Mouse (Mus musculus) testis, adult 2 months (tissue): ENCODE data around the gene Gpr27. TPM values are rescaled to one million over a fixed set of nuclear protein-coding genes. Genes with fewer than 3 reads are reported as not detected.

Experiments
- H3K27ac ChIP-seq: fragments of 200-500 bp; 2 replicates; pipeline ENCODE4 v1.5.1; 2012; ENCODE audit warnings: low read depth, low read length; ENCODE audit not compliant: control insufficient read depth, insufficient read depth
- H3K27me3 ChIP-seq: fragments of 200-500 bp; 2 replicates; pipeline ENCODE4 v1.6.1; 2012; ENCODE audit warnings: mild to moderate bottlenecking, low read length, moderate library complexity; ENCODE audit not compliant: control insufficient read depth, insufficient read depth
- H3K36me3 ChIP-seq: fragments of 200-500 bp; 2 replicates; pipeline ENCODE4 v1.6.1; 2012; ENCODE audit warnings: mild to moderate bottlenecking, low read length; ENCODE audit not compliant: control insufficient read depth, insufficient read depth
- H3K4me1 ChIP-seq: fragments of 200-500 bp; 2 replicates; pipeline ENCODE4 v1.6.1; 2012; ENCODE audit warnings: low read length; ENCODE audit not compliant: control insufficient read depth, insufficient read depth
- H3K4me3 ChIP-seq: fragments of 200-500 bp; 2 replicates; pipeline ENCODE4 v1.5.1; 2012; ENCODE audit warnings: low read depth, mild to moderate bottlenecking, low read length, moderate library complexity, mixed read lengths; ENCODE audit not compliant: control insufficient read depth
- CTCF ChIP-seq: fragments of 200-500 bp; IDR thresholded peaks from 2 replicates; pipeline ENCODE4 v1.5.1; 2012; ENCODE audit warnings: low read depth, mild to moderate bottlenecking, inconsistent platforms, low read length, moderate library complexity; ENCODE audit not compliant: control insufficient read depth, insufficient read depth, insufficient replicate concordance
- POLR2A ChIP-seq: fragments of 200-500 bp; IDR thresholded peaks from 2 replicates; pipeline ENCODE4 v1.6.1; 2012; ENCODE audit warnings: low read depth, mild to moderate bottlenecking, inconsistent platforms, low read length, moderate library complexity; ENCODE audit not compliant: control insufficient read depth
- polyA plus RNA-seq: library from polyadenylated mRNA; depleted of rRNA; stranded (reverse); fragments of >200 nt; gene quantifications from 2 replicates; pipeline ENCODE4 v1.2.3, GENCODE M21; 2012

Gpr27 gene
- polyA plus RNA-seq, 1 experiment = 0.14 TPM

GRCm38 (mm10) chr6:99654343-99654742, 38.1 kb upstream of the Gpr27 start:
- H3K4me3 ChIP-seq = no peak overlapping the region
- H3K36me3 ChIP-seq = no peaks in the 10 kb centered on the region
- H3K27me3 ChIP-seq = no peaks in the 10 kb centered on the region
- TF ChIP-seq CTCF (no peak), POLR2A (no peak)
- no peaks in the 10 kb centered on the region for H3K4me1 ChIP-seq
- H3K27ac ChIP-seq = no peak overlapping the region

- H3K27me3 ChIP-seq = no peaks in the 10 kb centered on the region
- no peaks in the 10 kb centered on the region for H3K4me1 ChIP-seq
- no peak overlapping the region for H3K27ac ChIP-seq
- no peak overlapping the region for H3K4me3 ChIP-seq
- TF ChIP-seq POLR2A (no peak), CTCF (no peak)
- no peaks in the 10 kb centered on the region for H3K36me3 ChIP-seq
Observed at GRCm38 (mm10) chr6:99655488-99655887, 37.0 kb upstream of the Gpr27 start.

DNA sequence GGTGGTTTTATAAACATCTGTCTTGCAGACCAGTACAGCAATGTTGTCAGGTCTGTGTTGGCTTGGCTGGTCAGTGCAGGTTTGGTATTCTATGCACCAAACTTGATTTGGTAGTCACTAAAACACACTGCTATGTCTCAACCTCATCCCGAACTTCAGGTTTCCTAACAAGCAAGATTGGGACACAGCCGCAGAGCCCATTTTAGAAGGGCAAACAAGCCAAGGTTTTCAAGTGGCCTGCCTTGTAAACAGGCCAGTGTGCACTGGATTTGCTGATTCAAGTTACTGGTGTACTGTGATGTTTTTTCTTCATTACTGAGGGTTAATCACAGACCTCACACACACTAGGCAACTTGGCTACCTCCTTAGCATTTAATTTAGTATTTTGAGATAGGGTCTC, 36.4 kb upstream of the Gpr27 start:
- Histone ChIP-seq H3K4me3 (no peak overlapping the region), H3K4me1 (no peaks in the 10 kb centered on the region), H3K36me3 (no peaks in the 10 kb centered on the region), H3K27me3 (no peaks in the 10 kb centered on the region), H3K27ac (no peak overlapping the region)
- TF ChIP-seq CTCF = no peak
- no peak for TF ChIP-seq POLR2A

GRCm38 (mm10) chr6:99658586-99658985, 33.9 kb upstream of the Gpr27 start:
- Histone ChIP-seq H3K27ac (no peak overlapping the region), H3K4me1 (no peaks in the 10 kb centered on the region), H3K27me3 (no peaks in the 10 kb centered on the region), H3K4me3 (no peak overlapping the region), H3K36me3 (no peaks in the 10 kb centered on the region)
- TF ChIP-seq CTCF (no peak), POLR2A (no peak)

DNA sequence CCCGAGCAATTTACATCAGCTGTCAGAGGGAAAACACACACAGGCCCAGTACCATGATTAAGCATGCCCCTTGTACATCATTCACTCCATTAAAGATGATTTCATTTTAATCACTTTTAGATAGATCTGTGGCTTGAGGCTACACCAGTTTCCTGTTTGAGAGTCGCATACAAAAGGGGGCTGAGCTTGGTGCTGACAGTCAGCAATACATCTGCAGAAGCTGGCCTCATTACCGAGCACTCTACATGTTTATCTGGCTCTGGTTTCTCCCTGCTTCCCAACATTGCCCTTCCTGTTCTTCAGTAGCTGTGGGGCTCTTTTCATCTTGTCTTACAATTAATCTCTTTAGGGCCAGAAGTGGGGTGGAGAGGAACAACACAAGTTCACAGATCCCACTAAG, 32.0 kb upstream of the Gpr27 start:
- Histone ChIP-seq H3K36me3 (no peaks in the 10 kb centered on the region), H3K4me1 (no peaks in the 10 kb centered on the region)

GRCm38 (mm10) chr6:99663232-99663631, 29.2 kb upstream of the Gpr27 start:
- TF ChIP-seq CTCF = no peak
- TF ChIP-seq POLR2A = no peak
- no peaks in the 10 kb centered on the region for H3K36me3 ChIP-seq
- no peak overlapping the region for H3K27ac ChIP-seq
- peaks cover 4% of the 10 kb centered on the region for H3K4me1 ChIP-seq
- no peaks in the 10 kb centered on the region for H3K27me3 ChIP-seq
- H3K4me3 ChIP-seq = no peak overlapping the region

More for the DNA sequence above, 32.0 kb upstream of the Gpr27 start:
- Histone ChIP-seq H3K4me3 (no peak overlapping the region), H3K27ac (no peak overlapping the region), H3K27me3 (no peaks in the 10 kb centered on the region)
- TF ChIP-seq POLR2A (no peak), CTCF (no peak)

- Histone ChIP-seq H3K27me3 (no peaks in the 10 kb centered on the region), H3K4me1 (peaks cover 4% of the 10 kb centered on the region), H3K27ac (no peak overlapping the region), H3K36me3 (no peaks in the 10 kb centered on the region), H3K4me3 (peak overlapping the region; percentile 88)
- TF ChIP-seq POLR2A = no peak
- no peak for TF ChIP-seq CTCF
Observed at GRCm38 (mm10) chr6:99665457-99666317, 26.8 kb upstream of the Gpr27 start.
